Mouse (Mus musculus): ENCODE results near the gene Marveld2. TPM values are rescaled to one million over a fixed set of nuclear protein-coding genes. Genes with fewer than 3 reads are reported as not detected.

Gene Marveld2
- polyA plus RNA-seq, 1 experiment from 2014 or later, result 3.2 TPM

- H3K9me3 ChIP-seq, result no peaks in the 10 kb centered on the region
- WGBS, result 5% methylated on average over 12 of the region's 12 CpGs
- peak overlapping the region; percentile 100 for H3K4me2 ChIP-seq
- H3K27me3 ChIP-seq, result peaks cover 53% of the 10 kb centered on the region
- H3K27ac ChIP-seq (replicated peaks), result no peak overlapping the region
- peak overlapping the region; percentile 58 for H3K9ac ChIP-seq
- peak overlapping the region; percentile 83 for H3K4me3 ChIP-seq
- no peaks in the 10 kb centered on the region for H3K36me3 ChIP-seq
- peaks cover 25% of the 10 kb centered on the region for H3K4me1 ChIP-seq (replicated peaks)
- no peak for ATAC-seq (ENCODE audit: low FRiP score, low read depth)
These were observed 63.7 kb downstream of the Marveld2 start for GRCm38 (mm10) chr13:100553042-100553437.

- Histone ChIP-seq H3K27ac (replicated peaks) (no peak within 1 kb of the TSS; the same call in 1 of the 2 replicates), H3K9ac (peak within 1 kb of the TSS; percentile 58), H3K27me3 (peaks cover 53% of the 10 kb centered on the region), H3K4me3 (peak within 1 kb of the TSS; percentile 83), H3K9me3 (no peaks in the 10 kb centered on the region), H3K4me2 (peak within 1 kb of the TSS; percentile 100), H3K36me3 (no peaks in the 10 kb centered on the region), H3K4me1 (replicated peaks) (peaks cover 25% of the 10 kb centered on the region)
- peak; percentile 87 for ATAC-seq (ENCODE audit: low FRiP score, low read depth)
- WGBS, result under 1% methylated on average over 45 of the region's 45 CpGs
These were observed 64.3 kb downstream of the Marveld2 start, which contains the start of gene Ocln for GRCm38 (mm10) chr13:100552369-100553041. Gene Ocln (minus strand): TSS chr13:100552718.

DNA sequence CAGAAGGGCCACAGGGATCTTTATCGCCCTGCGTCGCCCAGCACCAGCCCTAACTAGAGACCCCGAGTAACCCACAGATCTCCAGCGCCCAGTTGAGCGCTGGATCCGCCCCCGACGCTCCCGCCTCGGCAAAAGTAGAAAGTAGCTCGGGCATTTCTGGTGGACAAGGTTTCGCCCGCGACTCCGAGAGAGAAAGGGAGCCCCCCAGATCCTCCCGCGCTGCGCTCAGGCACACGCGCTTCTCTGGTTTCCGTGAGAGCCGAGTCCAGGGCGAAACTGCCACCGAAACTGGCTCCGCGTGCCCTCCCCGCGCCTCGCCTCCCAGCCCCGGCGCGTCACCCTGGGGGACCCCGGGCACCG, 64.8 kb downstream of the Marveld2 start:
- Histone ChIP-seq H3K9me3 (no peaks in the 10 kb centered on the region), H3K9ac (peak overlapping the region; percentile 58), H3K27me3 (peaks cover 53% of the 10 kb centered on the region), H3K4me1 (replicated peaks) (peaks cover 25% of the 10 kb centered on the region), H3K36me3 (no peaks in the 10 kb centered on the region), H3K27ac (replicated peaks) (no peak overlapping the region; the same call in 1 of the 2 replicates), H3K4me2 (peak overlapping the region; percentile 100), H3K4me3 (peak overlapping the region; percentile 83)
- ATAC-seq (ENCODE audit: low FRiP score, low read depth), result peak; percentile 68
- WGBS, result under 1% methylated on average over 35 of the region's 35 CpGs

- Histone ChIP-seq H3K4me3 (peak overlapping the region; percentile 83), H3K4me1 (replicated peaks) (peaks cover 25% of the 10 kb centered on the region), H3K9ac (peak overlapping the region; percentile 58), H3K4me2 (peak overlapping the region; percentile 100), H3K27me3 (peaks cover 53% of the 10 kb centered on the region), H3K36me3 (no peaks in the 10 kb centered on the region), H3K9me3 (no peaks in the 10 kb centered on the region), H3K27ac (replicated peaks) (no peak overlapping the region; the same call in 1 of the 2 replicates)
- whole genome bisulfite sequencing, result under 1% methylated on average over 41 of the region's 41 CpGs
- ATAC-seq (ENCODE audit: low FRiP score, low read depth), result peak; percentile 64; the same call in 1 of the 2 replicates
These were observed 65.3 kb downstream of the Marveld2 start for GRCm38 (mm10) chr13:100551371-100552008.

DNA sequence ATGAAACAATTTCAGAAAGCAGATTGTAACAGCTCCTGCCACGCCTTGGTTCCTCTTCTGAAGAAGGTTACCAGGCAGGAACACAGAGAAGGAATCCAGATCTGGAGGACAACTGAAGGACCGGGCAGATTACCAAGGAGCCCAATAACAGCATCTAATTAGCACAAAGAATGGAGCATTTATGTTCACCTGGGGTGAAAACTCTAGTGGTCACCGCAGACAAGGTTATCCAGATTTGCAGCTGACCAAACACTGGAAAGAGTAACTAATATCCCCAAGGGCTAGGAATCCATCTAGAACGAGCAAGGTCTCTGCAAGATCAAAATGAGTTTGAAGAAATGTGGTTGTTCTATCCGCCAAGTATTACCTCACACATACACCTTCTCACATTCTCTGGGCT, 69.5 kb downstream of the Marveld2 start:
- Histone ChIP-seq H3K4me1 (replicated peaks) (peaks cover 13% of the 10 kb centered on the region), H3K27me3 (peaks cover 31% of the 10 kb centered on the region), H3K4me3 (no peak overlapping the region), H3K9me3 (no peaks in the 10 kb centered on the region), H3K9ac (no peak overlapping the region), H3K36me3 (no peaks in the 10 kb centered on the region), H3K27ac (replicated peaks) (no peak overlapping the region), H3K4me2 (no peak overlapping the region)
- 82% methylated on average over 5 of the region's 5 CpGs for WGBS
- no peak for ATAC-seq (ENCODE audit: low FRiP score, low read depth)

Other genes starting within 250 kb of the Marveld2 start
- 0.08 TPM in 1 of 2 replicates, not detected in the other for gene Naip1, start 164.1 kb downstream of the Marveld2 start, polyA plus RNA-seq (2015; fragmentation: Nextera tagmentation; extraction: Ambion mirVana)
- gene Gtf2h2, start 124.4 kb downstream of the Marveld2 start, polyA plus RNA-seq (2015; fragmentation: Nextera tagmentation; extraction: Ambion mirVana), result 62.9 and 70.6 TPM in 2 replicates
- gene Ocln, start 64.3 kb downstream of the Marveld2 start, polyA plus RNA-seq (2015; fragmentation: Nextera tagmentation; extraction: Ambion mirVana), result 10.9 and 12.4 TPM in 2 replicates
- 297 and 302 TPM in 2 replicates for gene Ak6, start 34.0 kb upstream of the Marveld2 start, polyA plus RNA-seq (2015; fragmentation: Nextera tagmentation; extraction: Ambion mirVana)
- 15.7 and 16.8 TPM in 2 replicates for gene Rad17, start 34.1 kb upstream of the Marveld2 start, polyA plus RNA-seq (2015; fragmentation: Nextera tagmentation; extraction: Ambion mirVana)
- 25.2 and 32.2 TPM in 2 replicates for gene Taf9, start 34.6 kb upstream of the Marveld2 start, polyA plus RNA-seq (2015; fragmentation: Nextera tagmentation; extraction: Ambion mirVana)
- 1.4 and 2.2 TPM in 2 replicates for gene Ccdc125, start 52.7 kb upstream of the Marveld2 start, polyA plus RNA-seq (2015; fragmentation: Nextera tagmentation; extraction: Ambion mirVana)
- 38.9 and 39.8 TPM in 2 replicates for gene Cdk7, start 114.0 kb upstream of the Marveld2 start, polyA plus RNA-seq (2015; fragmentation: Nextera tagmentation; extraction: Ambion mirVana)
- 144 and 150 TPM in 2 replicates for gene Mrps36, start 127.7 kb upstream of the Marveld2 start, polyA plus RNA-seq (2015; fragmentation: Nextera tagmentation; extraction: Ambion mirVana)
- 8.5 and 9.1 TPM in 2 replicates for gene Cenph, start 158.9 kb upstream of the Marveld2 start, polyA plus RNA-seq (2015; fragmentation: Nextera tagmentation; extraction: Ambion mirVana)
- gene Ccnb1, start 169.6 kb upstream of the Marveld2 start, polyA plus RNA-seq (2015; fragmentation: Nextera tagmentation; extraction: Ambion mirVana), result 49.1 and 62.1 TPM in 2 replicates
- 33.8 and 35.6 TPM in 2 replicates for gene Slc30a5, start 216.5 kb upstream of the Marveld2 start, polyA plus RNA-seq (2015; fragmentation: Nextera tagmentation; extraction: Ambion mirVana)

Measured in hindbrain, embryonic 15.5 days (tissue).